Mouse (Mus musculus) CH12.LX (cell line): ENCODE results near the gene Tmem266.

ENCODE experiments used
- CHD2 ChIP-seq: IDR thresholded peaks from 2 replicates; pipeline ENCODE4 v1.6.1; 2011; ENCODE audit warnings: low read length, improper control_type of control experiment
- CTCF ChIP-seq, 2 experiments: IDR thresholded peaks in 1 of 2; conservative IDR thresholded peaks in 1 of 2; 2 replicates each; pipeline ENCODE4 v1.5.1; 2011 to 2012; ENCODE audit warnings: low read depth in 2 of 2, low read length in 2 of 2, improper control_type of control experiment in 1 of 2, inconsistent platforms in 1 of 2, mild to moderate bottlenecking in 1 of 2, moderate library complexity in 1 of 2
- PAX5 ChIP-seq: IDR thresholded peaks from 2 replicates; pipeline ENCODE4 v1.6.1; 2012; ENCODE audit warnings: low read length, inconsistent platforms, mixed read lengths
- SMC3 ChIP-seq: IDR thresholded peaks from 2 replicates; pipeline ENCODE4 v1.6.1; 2011; ENCODE audit warnings: low read depth, low read length, improper control_type of control experiment

GRCm38 (mm10) chr9:55432306-55433289 lies 105.9 kb downstream of the Tmem266 start:
- TF ChIP-seq CHD2 (no peak), PAX5 (no peak), SMC3 (no peak), CTCF (conservative IDR thresholded peaks at IDR 0.05 in 1 of 2, IDR thresholded peaks at IDR 0.05 in 1 of 2; ENCODE audit: low read depth in 2 of 2, low read length in 2 of 2) (no peak)
